Mouse (Mus musculus) layer of hippocampus, adult 8-10 months (tissue): ENCODE data around the gene Bnipl. TPM values are rescaled to one million over a fixed set of nuclear protein-coding genes. Genes with fewer than 3 reads are reported as not detected.

Experiments used
- DNase-seq, 2 experiments: peaks; one replicate each; pipeline ENCODE4 v3.0.0; 2022; ENCODE audit warnings: low spot score in 2 of 2
- total RNA-seq, 4 experiments: library from RNA; stranded (reverse); gene quantifications; 2 replicates each; pipeline ENCODE4 v1.2.4; 2022

Bnipl gene
- total RNA-seq, 4 experiments from 2014 or later: 0.43 to 0.95 (median 0.63) TPM; not detected in 1

- no peak for DNase-seq
Measured at GRCm38 (mm10) chr3:95237541-95238099, 13.4 kb downstream of the Bnipl start.

GRCm38 (mm10) chr3:95235386-95236301 is 15.3 kb downstream of the Bnipl start:
- no peak for DNase-seq

- DNase-seq: no peak
Measured at GRCm38 (mm10) chr3:95233303-95233980, 17.6 kb downstream of the Bnipl start.

GRCm38 (mm10) chr3:95232771-95233170 is 18.2 kb downstream of the Bnipl start:
- DNase-seq: no peak

GRCm38 (mm10) chr3:95231298-95232221 is 19.4 kb downstream of the Bnipl start, which contains the start of gene Mllt11:
TSS of gene Mllt11 (minus strand) at chr3:95232171.
- DNase-seq: no peak

- DNase-seq: no peak
Measured at GRCm38 (mm10) chr3:95230495-95231297, 20.3 kb downstream of the Bnipl start.

- DNase-seq: peak; percentile 53 to 72
Measured at GRCm38 (mm10) chr3:95229781-95230494, 21.1 kb downstream of the Bnipl start.

- peak; percentile 66 to 67 for DNase-seq
Measured at GRCm38 (mm10) chr3:95228894-95229780, 21.9 kb downstream of the Bnipl start.

GRCm38 (mm10) chr3:95228148-95228893 is 22.7 kb downstream of the Bnipl start, which contains the start of gene Cdc42se1:
TSS of gene Cdc42se1 (plus strand) at chr3:95228732.
- peak; percentile 85 to 89 for DNase-seq

GRCm38 (mm10) chr3:95227214-95227613 is 23.8 kb downstream of the Bnipl start:
- DNase-seq: no peak

- no peak for DNase-seq
Measured at GRCm38 (mm10) chr3:95224295-95224694, 26.7 kb downstream of the Bnipl start.

GRCm38 (mm10) chr3:95223041-95223440 is 28.0 kb downstream of the Bnipl start:
- no peak for DNase-seq

GRCm38 (mm10) chr3:95218466-95219137 is 32.4 kb downstream of the Bnipl start:
- no peak for DNase-seq

GRCm38 (mm10) chr3:95217255-95218134 is 33.5 kb downstream of the Bnipl start, which contains the start of gene Gabpb2:
TSS of gene Gabpb2 (minus strand) at chr3:95217916.
- peak; percentile 81 to 89 for DNase-seq

GRCm38 (mm10) chr3:95216655-95217254 is 34.2 kb downstream of the Bnipl start:
- DNase-seq: no peak

GRCm38 (mm10) chr3:95213609-95213975 is 37.4 kb downstream of the Bnipl start:
- DNase-seq: no peak
